Mouse (Mus musculus) bone marrow, adult 2 months (tissue): Measurements from ENCODE around the gene Htatsf1.

Experiments
- CTCF ChIP-seq: fragments of 200-500 bp; IDR thresholded peaks from 2 replicates; pipeline ENCODE4 v1.5.1; 2011; ENCODE audit warnings: low read length, control low read depth; ENCODE audit not compliant: control insufficient read depth, insufficient read depth
- POLR2A ChIP-seq: fragments of 200-500 bp; IDR thresholded peaks from 2 replicates; pipeline ENCODE4 v1.6.1; 2011; ENCODE audit warnings: low read depth, mild to moderate bottlenecking, control low read depth, low read length, borderline replicate concordance; ENCODE audit not compliant: control insufficient read depth

DNA sequence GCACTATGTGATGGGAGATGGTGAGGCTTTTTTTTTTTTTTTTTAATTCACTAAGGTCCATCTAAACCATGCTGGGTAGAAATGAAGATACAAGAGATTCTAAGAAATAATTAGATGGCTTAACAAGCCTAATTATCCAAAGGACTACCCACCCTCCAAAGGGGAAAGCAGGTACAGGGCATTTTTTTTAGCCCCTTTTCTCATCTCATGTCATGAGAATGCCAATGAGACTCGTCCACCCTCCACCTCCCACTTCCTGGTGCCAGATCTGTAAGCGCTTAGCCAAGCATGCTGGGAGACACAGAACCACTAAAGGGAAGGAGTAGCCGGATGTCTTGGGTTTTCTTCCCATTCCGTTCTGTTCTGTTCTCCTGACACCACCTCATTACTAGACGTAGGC, 10.6 kb upstream of the Htatsf1 start, which contains the start of gene Brs3:
- TF ChIP-seq POLR2A (no peak), CTCF (no peak)
